Mouse (Mus musculus) testis, adult 2 months (tissue): ENCODE data around the gene A130010J15Rik.

Source experiments
- CTCF ChIP-seq: fragments of 200-500 bp; IDR thresholded peaks from 2 replicates; pipeline ENCODE4 v1.5.1; 2012; ENCODE audit warnings: low read depth, mild to moderate bottlenecking, inconsistent platforms, low read length, moderate library complexity; ENCODE audit not compliant: control insufficient read depth, insufficient read depth, insufficient replicate concordance
- POLR2A ChIP-seq: fragments of 200-500 bp; IDR thresholded peaks from 2 replicates; pipeline ENCODE4 v1.6.1; 2012; ENCODE audit warnings: low read depth, mild to moderate bottlenecking, inconsistent platforms, low read length, moderate library complexity; ENCODE audit not compliant: control insufficient read depth

- TF ChIP-seq CTCF (no peak), POLR2A (no peak)
Observed at GRCm38 (mm10) chr1:193225531-193225930, 57.7 kb downstream of the A130010J15Rik start.
